Mouse (Mus musculus) frontal cortex, adult (tissue): Measurements from ENCODE around the gene Vps33b.

Experiments
- ATAC-seq: cut with Nextera tagmentation; 2 replicates; pipeline ENCODE4 v1.9.2; 2017; ENCODE audit warnings: mild to moderate bottlenecking, moderate library complexity, mixed read lengths; ENCODE audit not compliant: low TSS enrichment

The Vps33b gene

GRCm38 (mm10) chr7:80268897-80269750 is at the start of gene Vps33b:
Gene Vps33b, plus strand, starts transcription at chr7:80269649.
- ATAC-seq = peak; percentile 84

- no peak for ATAC-seq
These were observed 49.1 kb upstream of the Vps33b start for GRCm38 (mm10) chr7:80220237-80220797.

GRCm38 (mm10) chr7:80221179-80221750 is 48.2 kb upstream of the Vps33b start:
- no peak for ATAC-seq

GRCm38 (mm10) chr7:80227065-80227464 is 42.4 kb upstream of the Vps33b start:
- no peak for ATAC-seq

- ATAC-seq = no peak
These were observed 39.3 kb upstream of the Vps33b start for GRCm38 (mm10) chr7:80230196-80230595.

GRCm38 (mm10) chr7:80231971-80232488 is 37.4 kb upstream of the Vps33b start:
- ATAC-seq = peak; percentile 11; the same call in 1 of the 2 replicates

GRCm38 (mm10) chr7:80232489-80233029 is 36.9 kb upstream of the Vps33b start, which contains the start of the genes Cib1 and Gdpgp1:
Gene Cib1, minus strand, starts transcription at chr7:80232813.
Gene Gdpgp1, plus strand, starts transcription at chr7:80232865.
- ATAC-seq = peak; percentile 92

GRCm38 (mm10) chr7:80233799-80234198 is 35.6 kb upstream of the Vps33b start:
- ATAC-seq = no peak

GRCm38 (mm10) chr7:80238542-80238941 is 30.9 kb upstream of the Vps33b start:
- no peak for ATAC-seq

- no peak for ATAC-seq
These were observed 27.8 kb upstream of the Vps33b start for GRCm38 (mm10) chr7:80241661-80242060.

- no peak for ATAC-seq
These were observed 24.6 kb upstream of the Vps33b start for GRCm38 (mm10) chr7:80244851-80245250.

GRCm38 (mm10) chr7:80246148-80246721 is 23.2 kb upstream of the Vps33b start, which contains the start of gene Ttll13:
Gene Ttll13, plus strand, starts transcription at chr7:80246376.
- peak; percentile 98 for ATAC-seq

GRCm38 (mm10) chr7:80246859-80247258 is 22.6 kb upstream of the Vps33b start:
- no peak for ATAC-seq

GRCm38 (mm10) chr7:80252437-80252836 is 17.0 kb upstream of the Vps33b start:
- no peak for ATAC-seq

- no peak for ATAC-seq
These were observed 16.6 kb upstream of the Vps33b start for GRCm38 (mm10) chr7:80252886-80253285.

GRCm38 (mm10) chr7:80255981-80256380 is 13.5 kb upstream of the Vps33b start:
- ATAC-seq = no peak

GRCm38 (mm10) chr7:80257706-80258105 is 11.7 kb upstream of the Vps33b start:
- ATAC-seq = no peak

- ATAC-seq = peak; percentile 96
These were observed 8.7 kb upstream of the Vps33b start, which contains the start of gene Ngrn for GRCm38 (mm10) chr7:80260625-80261371. Gene Ngrn, plus strand, starts transcription at chr7:80261215.

GRCm38 (mm10) chr7:80261372-80261990 is 8.0 kb upstream of the Vps33b start:
- peak; percentile 45; the same call in 1 of the 2 replicates for ATAC-seq

GRCm38 (mm10) chr7:80264606-80265005 is 4.8 kb upstream of the Vps33b start:
- no peak for ATAC-seq
